Mouse (Mus musculus): ENCODE results near the gene Akr1cl. TPM values are rescaled to one million over a fixed set of nuclear protein-coding genes. Genes with fewer than 3 reads are reported as not detected.
"Not testable (repeated sequence)": the region's sequence is repeated elsewhere in the genome, so short reads cannot be mapped to it uniquely, and the experiment has no call there.

Gene Akr1cl
- polyA plus RNA-seq (2015; fragmentation: Nextera tagmentation; extraction: Ambion mirVana), result 0.12 and 0.20 TPM in 2 replicates

DNA sequence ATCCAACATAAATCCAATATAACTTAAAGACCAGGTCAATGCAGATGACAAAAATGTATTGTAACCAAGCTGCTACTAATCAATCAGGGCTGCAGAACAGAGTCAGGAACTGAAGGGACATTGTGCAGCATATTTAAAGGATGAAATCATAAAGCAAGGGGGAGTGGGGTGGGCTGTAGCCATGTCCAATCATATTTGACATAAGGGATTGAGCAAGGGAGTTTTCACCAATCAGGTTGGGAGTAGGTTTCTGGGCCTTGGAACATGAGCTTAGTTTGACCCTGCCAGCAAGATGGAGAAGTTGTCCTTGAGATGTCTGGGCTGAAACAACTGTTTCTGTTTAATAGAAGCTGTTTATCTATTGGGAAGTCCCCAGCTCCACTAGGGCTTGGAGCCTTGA is at the start of gene Akr1cl:
Gene Akr1cl, minus strand, starts transcription at position 119 of the 400 bp plus-strand sequence.
- H3K36me3 ChIP-seq (replicated peaks), result no peaks in the 10 kb centered on the region
- no peak within 1 kb of the TSS for H3K4me2 ChIP-seq
- H3K27ac ChIP-seq (replicated peaks), result no peak within 1 kb of the TSS
- no peaks in the 10 kb centered on the region for H3K9me3 ChIP-seq (replicated peaks)
- H3K27me3 ChIP-seq, result no peaks in the 10 kb centered on the region
- no peak for ATAC-seq (ENCODE audit: insufficient read depth)
- H3K4me1 ChIP-seq (replicated peaks), result no peaks in the 10 kb centered on the region
- H3K9ac ChIP-seq, result no peak within 1 kb of the TSS
- H3K4me3 ChIP-seq (replicated peaks), result no peak within 1 kb of the TSS

GRCm38 (mm10) chr1:65082188-65082587 is 49.6 kb upstream of the Akr1cl start, which contains the start of gene Crygb:
Gene Crygb, minus strand, starts transcription at chr1:65082288.
- WGBS (ENCODE audit: insufficient replicate concordance), result 39% methylated on average over 7 of the region's 7 CpGs

DNA sequence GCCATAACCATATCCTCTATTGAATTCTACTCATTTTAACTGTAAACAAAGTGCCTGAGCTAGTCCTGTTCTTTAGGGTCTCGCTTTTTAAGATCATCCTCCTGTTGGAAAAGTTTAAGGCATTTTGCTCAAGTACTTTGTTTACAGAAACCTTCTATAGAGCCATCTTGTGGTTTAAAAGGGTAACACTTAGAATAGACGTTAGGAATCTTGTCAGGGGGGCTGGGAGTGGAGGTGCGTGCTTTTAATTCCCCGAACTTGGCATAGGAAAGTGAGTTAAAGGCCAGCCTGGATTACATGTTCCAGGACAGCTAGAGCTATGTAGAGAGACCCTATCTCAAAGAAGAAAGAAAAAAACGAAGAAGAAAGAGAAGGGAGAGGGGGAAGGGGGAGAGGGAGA is 43.0 kb upstream of the Akr1cl start:
- H3K9me3 ChIP-seq (replicated peaks), result no peaks in the 10 kb centered on the region
- no peaks in the 10 kb centered on the region for H3K27me3 ChIP-seq
- 20% methylated on average over 5 of the region's 5 CpGs for WGBS (ENCODE audit: insufficient replicate concordance)
- no peak for ATAC-seq (ENCODE audit: insufficient read depth)
- H3K4me1 ChIP-seq (replicated peaks), result no peaks in the 10 kb centered on the region
- H3K27ac ChIP-seq (replicated peaks), result no peak overlapping the region
- H3K9ac ChIP-seq, result no peak overlapping the region
- no peaks in the 10 kb centered on the region for H3K36me3 ChIP-seq (replicated peaks)
- H3K4me3 ChIP-seq (replicated peaks), result no peak overlapping the region
- H3K4me2 ChIP-seq, result no peak overlapping the region

More at GRCm38 (mm10) chr1:65082188-65082587, 49.6 kb upstream of the Akr1cl start, which contains the start of gene Crygb:
- H3K9ac ChIP-seq, result no peak within 1 kb of the TSS
- no peaks in the 10 kb centered on the region for H3K27me3 ChIP-seq
- no peaks in the 10 kb centered on the region for H3K9me3 ChIP-seq (replicated peaks)
- no peaks in the 10 kb centered on the region for H3K36me3 ChIP-seq (replicated peaks)
- ATAC-seq (ENCODE audit: insufficient read depth), result no peak
- H3K4me1 ChIP-seq (replicated peaks), result no peaks in the 10 kb centered on the region
- H3K27ac ChIP-seq (replicated peaks), result no peak within 1 kb of the TSS
- no peak within 1 kb of the TSS for H3K4me2 ChIP-seq
- H3K4me3 ChIP-seq (replicated peaks), result no peak within 1 kb of the TSS

- H3K4me3 ChIP-seq (replicated peaks), result no peak within 1 kb of the TSS
- 64% methylated on average over 6 of the region's 6 CpGs for WGBS (ENCODE audit: insufficient replicate concordance)
- H3K36me3 ChIP-seq (replicated peaks), result no peaks in the 10 kb centered on the region
- no peak within 1 kb of the TSS for H3K4me2 ChIP-seq
- H3K9ac ChIP-seq, result no peak within 1 kb of the TSS
- no peaks in the 10 kb centered on the region for H3K27me3 ChIP-seq
- H3K27ac ChIP-seq (replicated peaks), result no peak within 1 kb of the TSS
- ATAC-seq (ENCODE audit: insufficient read depth), result no peak
- no peaks in the 10 kb centered on the region for H3K9me3 ChIP-seq (replicated peaks)
- no peaks in the 10 kb centered on the region for H3K4me1 ChIP-seq (replicated peaks)
These were observed 41.0 kb upstream of the Akr1cl start, which contains the start of gene Crygc for GRCm38 (mm10) chr1:65073589-65073988. Gene Crygc, minus strand, starts transcription at chr1:65073689.

- ATAC-seq (ENCODE audit: insufficient read depth), result no peak
- Histone ChIP-seq H3K9me3 (replicated peaks) (no peaks in the 10 kb centered on the region), H3K4me3 (replicated peaks) (no peak overlapping the region), H3K27me3 (no peaks in the 10 kb centered on the region), H3K36me3 (replicated peaks) (no peaks in the 10 kb centered on the region), H3K9ac (no peak overlapping the region), H3K27ac (replicated peaks) (no peak overlapping the region), H3K4me1 (replicated peaks) (no peaks in the 10 kb centered on the region), H3K4me2 (no peak overlapping the region)
These were observed 35.3 kb upstream of the Akr1cl start for GRCm38 (mm10) chr1:65067842-65068241.

- Histone ChIP-seq H3K4me3 (replicated peaks) (no peak overlapping the region), H3K4me2 (no peak overlapping the region), H3K36me3 (replicated peaks) (no peaks in the 10 kb centered on the region), H3K9ac (no peak overlapping the region), H3K27ac (replicated peaks) (no peak overlapping the region), H3K27me3 (no peaks in the 10 kb centered on the region), H3K4me1 (replicated peaks) (no peaks in the 10 kb centered on the region), H3K9me3 (replicated peaks) (no peaks in the 10 kb centered on the region)
- no peak for ATAC-seq (ENCODE audit: insufficient read depth)
- WGBS (ENCODE audit: insufficient replicate concordance), result 74% methylated on average over 15 of the region's 15 CpGs
These were observed 31.6 kb upstream of the Akr1cl start for GRCm38 (mm10) chr1:65064201-65064600.

- no peak within 1 kb of the TSS for H3K27ac ChIP-seq (replicated peaks)
- ATAC-seq (ENCODE audit: insufficient read depth), result no peak
- WGBS (ENCODE audit: insufficient replicate concordance), result 70% methylated on average over 8 of the region's 8 CpGs
- H3K4me2 ChIP-seq, result no peak within 1 kb of the TSS
- no peaks in the 10 kb centered on the region for H3K27me3 ChIP-seq
- no peak within 1 kb of the TSS for H3K4me3 ChIP-seq (replicated peaks)
- H3K36me3 ChIP-seq (replicated peaks), result no peaks in the 10 kb centered on the region
- H3K4me1 ChIP-seq (replicated peaks), result no peaks in the 10 kb centered on the region
- no peak within 1 kb of the TSS for H3K9ac ChIP-seq
- no peaks in the 10 kb centered on the region for H3K9me3 ChIP-seq (replicated peaks)
These were observed 30.8 kb upstream of the Akr1cl start, which contains the start of gene Crygd for GRCm38 (mm10) chr1:65063352-65063751. Gene Crygd, minus strand, starts transcription at chr1:65063452.

GRCm38 (mm10) chr1:65052140-65052539 is 19.6 kb upstream of the Akr1cl start:
- no peak for ATAC-seq (ENCODE audit: insufficient read depth)
- 28% methylated on average over 2 of the region's 2 CpGs for WGBS (ENCODE audit: insufficient replicate concordance)
- no peak overlapping the region for H3K27ac ChIP-seq (replicated peaks)
- H3K4me3 ChIP-seq (replicated peaks), result no peak overlapping the region
- no peaks in the 10 kb centered on the region for H3K4me1 ChIP-seq (replicated peaks)
- no peaks in the 10 kb centered on the region for H3K27me3 ChIP-seq
- no peak overlapping the region for H3K4me2 ChIP-seq
- H3K36me3 ChIP-seq (replicated peaks), result no peaks in the 10 kb centered on the region
- no peak overlapping the region for H3K9ac ChIP-seq
- no peaks in the 10 kb centered on the region for H3K9me3 ChIP-seq (replicated peaks)

GRCm38 (mm10) chr1:65051696-65052095 is 19.1 kb upstream of the Akr1cl start:
- H3K4me2 ChIP-seq, result no peak overlapping the region
- ATAC-seq (ENCODE audit: insufficient read depth), result no peak

GRCm38 (mm10) chr1:65050952-65051351 is 18.4 kb upstream of the Akr1cl start, which contains the start of gene Cryge:
Gene Cryge, minus strand, starts transcription at chr1:65051149.
- not testable (repeated sequence) for H3K36me3 ChIP-seq (replicated peaks); H3K4me1 ChIP-seq (replicated peaks); H3K4me2 ChIP-seq; H3K27me3 ChIP-seq; H3K9me3 ChIP-seq (replicated peaks); H3K9ac ChIP-seq; H3K4me3 ChIP-seq (replicated peaks); H3K27ac ChIP-seq (replicated peaks); ATAC-seq (ENCODE audit: insufficient read depth)
- 77% methylated on average over 11 of the region's 12 CpGs for WGBS (ENCODE audit: insufficient replicate concordance)

More at GRCm38 (mm10) chr1:65051696-65052095, 19.1 kb upstream of the Akr1cl start:
- no peaks in the 10 kb centered on the region for H3K9me3 ChIP-seq (replicated peaks)
- WGBS (ENCODE audit: insufficient replicate concordance), result 63% methylated on average over 7 of the region's 7 CpGs
- H3K27ac ChIP-seq (replicated peaks), result no peak overlapping the region
- no peaks in the 10 kb centered on the region for H3K27me3 ChIP-seq
- H3K9ac ChIP-seq, result no peak overlapping the region
- H3K4me1 ChIP-seq (replicated peaks), result no peaks in the 10 kb centered on the region
- H3K4me3 ChIP-seq (replicated peaks), result no peak overlapping the region
- no peaks in the 10 kb centered on the region for H3K36me3 ChIP-seq (replicated peaks)

DNA sequence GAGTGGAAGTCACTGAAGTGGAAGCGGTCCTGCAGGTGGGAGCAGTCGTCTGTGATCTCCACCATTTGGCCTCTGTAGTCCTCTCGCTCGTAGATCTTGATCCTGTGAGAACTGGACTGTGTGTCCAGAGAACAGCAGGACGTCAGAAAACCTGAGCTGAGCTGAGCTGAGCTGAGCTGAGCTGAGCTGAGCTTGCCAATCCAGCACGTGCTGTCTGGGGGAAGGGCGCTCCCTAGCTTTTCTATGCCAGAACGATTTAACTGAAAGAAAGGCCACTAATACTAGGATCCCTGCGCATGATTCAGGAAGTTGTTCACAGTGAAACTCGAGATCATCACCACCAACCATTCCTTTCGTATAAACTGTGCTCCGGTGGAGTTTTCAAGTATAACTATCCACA is 16.2 kb upstream of the Akr1cl start:
- Histone ChIP-seq H3K4me3 (replicated peaks) (no peak overlapping the region), H3K4me2 (no peak overlapping the region), H3K36me3 (replicated peaks) (no peaks in the 10 kb centered on the region), H3K9me3 (replicated peaks) (no peaks in the 10 kb centered on the region), H3K27me3 (no peaks in the 10 kb centered on the region), H3K27ac (replicated peaks) (no peak overlapping the region), H3K4me1 (replicated peaks) (no peaks in the 10 kb centered on the region), H3K9ac (no peak overlapping the region)
- 60% methylated on average over 12 of the region's 12 CpGs for WGBS (ENCODE audit: insufficient replicate concordance)
- no peak for ATAC-seq (ENCODE audit: insufficient read depth)

DNA sequence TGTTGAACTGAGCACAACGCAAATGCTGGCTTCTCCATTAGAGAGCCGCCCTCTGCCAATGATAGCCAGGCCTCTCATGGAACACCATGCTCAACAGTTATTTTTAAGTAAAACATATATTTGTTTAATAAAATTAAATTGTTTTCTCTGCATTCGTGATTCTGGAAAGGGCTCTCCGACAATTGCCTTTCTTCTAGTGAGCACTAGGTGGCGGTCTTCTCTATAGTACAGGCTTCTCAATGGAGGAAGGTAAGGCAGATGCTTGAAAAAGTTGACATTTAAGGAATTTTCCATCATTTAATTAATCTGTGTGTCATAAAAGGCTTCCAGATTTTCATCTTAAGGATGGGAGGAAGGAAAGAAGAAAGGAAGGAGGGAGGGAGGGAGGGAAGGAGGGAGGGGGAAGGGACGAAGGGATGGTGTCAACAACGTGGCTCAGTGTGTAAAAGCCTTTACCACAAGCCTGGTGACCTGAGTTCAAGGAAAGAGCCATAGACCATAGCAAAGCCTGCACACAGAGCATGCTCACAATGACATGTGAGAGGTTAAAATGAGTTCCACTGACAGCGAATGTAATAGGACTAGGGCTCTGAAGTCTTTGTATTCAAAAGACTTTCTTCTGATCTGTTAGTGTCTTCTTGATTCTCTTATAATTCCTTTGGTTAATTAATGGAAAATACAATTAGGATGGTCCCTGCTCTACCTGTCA is 14.0 kb upstream of the Akr1cl start:
- Histone ChIP-seq H3K36me3 (replicated peaks) (no peaks in the 10 kb centered on the region), H3K4me2 (no peak overlapping the region), H3K9ac (no peak overlapping the region), H3K4me1 (replicated peaks) (no peaks in the 10 kb centered on the region), H3K27me3 (no peaks in the 10 kb centered on the region), H3K4me3 (replicated peaks) (no peak overlapping the region), H3K9me3 (replicated peaks) (no peaks in the 10 kb centered on the region), H3K27ac (replicated peaks) (no peak overlapping the region)
- no peak for ATAC-seq (ENCODE audit: insufficient read depth)
- WGBS (ENCODE audit: insufficient replicate concordance), result 27% methylated on average over 8 of the region's 8 CpGs

Data from liver, embryonic 15.5 days (tissue).